Mouse (Mus musculus): ENCODE data around the gene Mtus2. TPM values are rescaled to one million over a fixed set of nuclear protein-coding genes. Genes with fewer than 3 reads are reported as not detected.

The Mtus2 gene
- polyA plus RNA-seq, 1 experiment from 2014 or later = 8.1 TPM

- Histone ChIP-seq H3K27ac (ENCODE audit: low read depth, low read length) (no peak overlapping the region), H3K4me2 (ENCODE audit: low read depth, low read length, severe bottlenecking) (no peak overlapping the region), H3K27me3 (ENCODE audit: control insufficient read depth, insufficient read depth, low read length) (no peaks in the 10 kb centered on the region), H3K4me1 (replicated peaks; ENCODE audit: control insufficient read depth, insufficient read depth, low read length) (no peaks in the 10 kb centered on the region), H3K9ac (ENCODE audit: low read length) (no peak overlapping the region), H3K4me3 (ENCODE audit: low read depth, low read length) (no peak overlapping the region), H3K9me3 (ENCODE audit: control insufficient read depth, low read length) (peaks cover 4% of the 10 kb centered on the region; the same call in 1 of the 2 replicates), H3K36me3 (ENCODE audit: control insufficient read depth, insufficient read depth, low read length) (no peaks in the 10 kb centered on the region)
- ATAC-seq (replicated peaks; ENCODE audit: low FRiP score) = no peak
- no peak for DNase-seq (ENCODE audit: low spot score)
- WGBS = 51% methylated on average over 4 of the region's 4 CpGs
These were observed 224.1 kb downstream of the Mtus2 start for GRCm38 (mm10) chr5:148181308-148181630.

GRCm38 (mm10) chr5:148181901-148182300, 224.8 kb downstream of the Mtus2 start:
- Histone ChIP-seq H3K27ac (ENCODE audit: low read depth, low read length) (no peak overlapping the region), H3K9ac (ENCODE audit: low read length) (no peak overlapping the region), H3K4me3 (ENCODE audit: low read depth, low read length) (no peak overlapping the region), H3K36me3 (ENCODE audit: control insufficient read depth, insufficient read depth, low read length) (no peaks in the 10 kb centered on the region), H3K4me1 (replicated peaks; ENCODE audit: control insufficient read depth, insufficient read depth, low read length) (no peaks in the 10 kb centered on the region), H3K9me3 (ENCODE audit: control insufficient read depth, low read length) (peaks cover 4% of the 10 kb centered on the region; the same call in 1 of the 2 replicates), H3K27me3 (ENCODE audit: control insufficient read depth, insufficient read depth, low read length) (no peaks in the 10 kb centered on the region), H3K4me2 (ENCODE audit: low read depth, low read length, severe bottlenecking) (no peak overlapping the region)
- ATAC-seq (replicated peaks; ENCODE audit: low FRiP score) (no peak), DNase-seq (ENCODE audit: low spot score) (no peak)
- 84% methylated on average over 6 of the region's 6 CpGs for WGBS

GRCm38 (mm10) chr5:148185898-148186297, 228.8 kb downstream of the Mtus2 start:
- H3K27ac ChIP-seq (ENCODE audit: low read depth, low read length) = no peak overlapping the region
- no peak overlapping the region for H3K4me3 ChIP-seq (ENCODE audit: low read depth, low read length)
- H3K4me2 ChIP-seq (ENCODE audit: low read depth, low read length, severe bottlenecking) = no peak overlapping the region
- no peaks in the 10 kb centered on the region for H3K4me1 ChIP-seq (replicated peaks; ENCODE audit: control insufficient read depth, insufficient read depth, low read length)
- DNase-seq (ENCODE audit: low spot score) (no peak), ATAC-seq (replicated peaks; ENCODE audit: low FRiP score) (no peak)
- H3K36me3 ChIP-seq (ENCODE audit: control insufficient read depth, insufficient read depth, low read length) = no peaks in the 10 kb centered on the region
- WGBS = 72% methylated on average over 1 of the region's 1 CpGs
- H3K27me3 ChIP-seq (ENCODE audit: control insufficient read depth, insufficient read depth, low read length) = no peaks in the 10 kb centered on the region
- H3K9ac ChIP-seq (ENCODE audit: low read length) = no peak overlapping the region
- peaks cover 4% of the 10 kb centered on the region; the same call in 1 of the 2 replicates for H3K9me3 ChIP-seq (ENCODE audit: control insufficient read depth, low read length)

GRCm38 (mm10) chr5:148191416-148191815, 234.3 kb downstream of the Mtus2 start:
- no peak for ATAC-seq (replicated peaks; ENCODE audit: low FRiP score)
- DNase-seq (ENCODE audit: low spot score) = no peak

GRCm38 (mm10) chr5:148211831-148212230, 254.7 kb downstream of the Mtus2 start:
- no peak for DNase-seq (ENCODE audit: low spot score)
- no peak overlapping the region for H3K4me3 ChIP-seq (ENCODE audit: low read depth, low read length)
- H3K9me3 ChIP-seq (ENCODE audit: control insufficient read depth, low read length) = no peaks in the 10 kb centered on the region
- H3K4me2 ChIP-seq (ENCODE audit: low read depth, low read length, severe bottlenecking) = no peak overlapping the region
- H3K36me3 ChIP-seq (ENCODE audit: control insufficient read depth, insufficient read depth, low read length) = no peaks in the 10 kb centered on the region
- no peak for ATAC-seq (replicated peaks; ENCODE audit: low FRiP score)
- H3K9ac ChIP-seq (ENCODE audit: low read length) = no peak overlapping the region
- WGBS = 97% methylated on average over 4 of the region's 4 CpGs
- H3K27me3 ChIP-seq (ENCODE audit: control insufficient read depth, insufficient read depth, low read length) = no peaks in the 10 kb centered on the region
- H3K4me1 ChIP-seq (replicated peaks; ENCODE audit: control insufficient read depth, insufficient read depth, low read length) = no peaks in the 10 kb centered on the region
- no peak overlapping the region for H3K27ac ChIP-seq (ENCODE audit: low read depth, low read length)

More at GRCm38 (mm10) chr5:148191416-148191815, 234.3 kb downstream of the Mtus2 start:
- H3K4me2 ChIP-seq (ENCODE audit: low read depth, low read length, severe bottlenecking) = no peak overlapping the region
- no peak overlapping the region for H3K9ac ChIP-seq (ENCODE audit: low read length)
- no peaks in the 10 kb centered on the region for H3K9me3 ChIP-seq (ENCODE audit: control insufficient read depth, low read length)
- H3K4me3 ChIP-seq (ENCODE audit: low read depth, low read length) = no peak overlapping the region
- no peaks in the 10 kb centered on the region for H3K4me1 ChIP-seq (replicated peaks; ENCODE audit: control insufficient read depth, insufficient read depth, low read length)
- H3K27me3 ChIP-seq (ENCODE audit: control insufficient read depth, insufficient read depth, low read length) = no peaks in the 10 kb centered on the region
- H3K36me3 ChIP-seq (ENCODE audit: control insufficient read depth, insufficient read depth, low read length) = no peaks in the 10 kb centered on the region
- H3K27ac ChIP-seq (ENCODE audit: low read depth, low read length) = no peak overlapping the region
- WGBS = 36% methylated on average over 4 of the region's 4 CpGs

GRCm38 (mm10) chr5:148216786-148217185, 259.7 kb downstream of the Mtus2 start:
- Histone ChIP-seq H3K27ac (ENCODE audit: low read depth, low read length) (no peak overlapping the region), H3K9me3 (ENCODE audit: control insufficient read depth, low read length) (no peaks in the 10 kb centered on the region), H3K27me3 (ENCODE audit: control insufficient read depth, insufficient read depth, low read length) (no peaks in the 10 kb centered on the region), H3K4me2 (ENCODE audit: low read depth, low read length, severe bottlenecking) (no peak overlapping the region), H3K36me3 (ENCODE audit: control insufficient read depth, insufficient read depth, low read length) (no peaks in the 10 kb centered on the region), H3K4me1 (replicated peaks; ENCODE audit: control insufficient read depth, insufficient read depth, low read length) (no peaks in the 10 kb centered on the region), H3K9ac (ENCODE audit: low read length) (no peak overlapping the region), H3K4me3 (ENCODE audit: low read depth, low read length) (no peak overlapping the region)
- ATAC-seq (replicated peaks; ENCODE audit: low FRiP score) (no peak), DNase-seq (ENCODE audit: low spot score) (peak; percentile 20)
- WGBS = 90% methylated on average over 8 of the region's 8 CpGs

GRCm38 (mm10) chr5:148222898-148223297, 265.8 kb downstream of the Mtus2 start:
- no peak overlapping the region for H3K4me3 ChIP-seq (ENCODE audit: low read depth, low read length)
- 86% methylated on average over 5 of the region's 5 CpGs for WGBS
- no peak for ATAC-seq (replicated peaks; ENCODE audit: low FRiP score)

GRCm38 (mm10) chr5:148224004-148224403, 266.9 kb downstream of the Mtus2 start:
- ATAC-seq (replicated peaks; ENCODE audit: low FRiP score) (no peak), DNase-seq (ENCODE audit: low spot score) (peak; percentile 42)
- no peak overlapping the region for H3K4me3 ChIP-seq (ENCODE audit: low read depth, low read length)
- no peak overlapping the region for H3K27ac ChIP-seq (ENCODE audit: low read depth, low read length)
- H3K9ac ChIP-seq (ENCODE audit: low read length) = no peak overlapping the region
- H3K27me3 ChIP-seq (ENCODE audit: control insufficient read depth, insufficient read depth, low read length) = no peaks in the 10 kb centered on the region
- H3K9me3 ChIP-seq (ENCODE audit: control insufficient read depth, low read length) = no peaks in the 10 kb centered on the region
- no peaks in the 10 kb centered on the region for H3K36me3 ChIP-seq (ENCODE audit: control insufficient read depth, insufficient read depth, low read length)
- no peak overlapping the region for H3K4me2 ChIP-seq (ENCODE audit: low read depth, low read length, severe bottlenecking)
- WGBS = 94% methylated on average over 16 of the region's 16 CpGs
- no peaks in the 10 kb centered on the region for H3K4me1 ChIP-seq (replicated peaks; ENCODE audit: control insufficient read depth, insufficient read depth, low read length)

More at GRCm38 (mm10) chr5:148222898-148223297, 265.8 kb downstream of the Mtus2 start:
- no peaks in the 10 kb centered on the region for H3K27me3 ChIP-seq (ENCODE audit: control insufficient read depth, insufficient read depth, low read length)
- no peaks in the 10 kb centered on the region for H3K9me3 ChIP-seq (ENCODE audit: control insufficient read depth, low read length)
- no peak for DNase-seq (ENCODE audit: low spot score)
- H3K36me3 ChIP-seq (ENCODE audit: control insufficient read depth, insufficient read depth, low read length) = no peaks in the 10 kb centered on the region
- H3K27ac ChIP-seq (ENCODE audit: low read depth, low read length) = no peak overlapping the region
- no peaks in the 10 kb centered on the region for H3K4me1 ChIP-seq (replicated peaks; ENCODE audit: control insufficient read depth, insufficient read depth, low read length)
- H3K4me2 ChIP-seq (ENCODE audit: low read depth, low read length, severe bottlenecking) = no peak overlapping the region
- no peak overlapping the region for H3K9ac ChIP-seq (ENCODE audit: low read length)

GRCm38 (mm10) chr5:148233714-148234113, 276.6 kb downstream of the Mtus2 start:
- WGBS = 94% methylated on average over 18 of the region's 18 CpGs
- Histone ChIP-seq H3K4me2 (ENCODE audit: low read depth, low read length, severe bottlenecking) (no peak overlapping the region), H3K4me3 (ENCODE audit: low read depth, low read length) (no peak overlapping the region), H3K36me3 (ENCODE audit: control insufficient read depth, insufficient read depth, low read length) (no peaks in the 10 kb centered on the region), H3K9ac (ENCODE audit: low read length) (no peak overlapping the region), H3K4me1 (replicated peaks; ENCODE audit: control insufficient read depth, insufficient read depth, low read length) (no peaks in the 10 kb centered on the region), H3K27me3 (ENCODE audit: control insufficient read depth, insufficient read depth, low read length) (no peaks in the 10 kb centered on the region), H3K9me3 (ENCODE audit: control insufficient read depth, low read length) (no peaks in the 10 kb centered on the region), H3K27ac (ENCODE audit: low read depth, low read length) (no peak overlapping the region)
- no peak for ATAC-seq (replicated peaks; ENCODE audit: low FRiP score)
- no peak for DNase-seq (ENCODE audit: low spot score)

All from forebrain, embryonic 11.5 days (tissue).